Mouse (Mus musculus) heart, postnatal 25 days (tissue): ENCODE results near the gene Gm26965. TPM values are rescaled to one million over a fixed set of nuclear protein-coding genes. Genes with fewer than 3 reads are reported as not detected.

ENCODE experiments used
- total RNA-seq, 2 experiments: library from RNA; stranded (reverse); gene quantifications; 2 replicates each; pipeline ENCODE4 v1.2.3; 2021

The Gm26965 gene
- total RNA-seq, 2 experiments from 2014 or later: not detected

Other genes with a start within 250 kb of the Gm26965 start
- 1 to 10 TPM; 1.3 to 3.0 TPM for gene Zfp458, start 247.7 kb downstream of the Gm26965 start, total RNA-seq
- 1 to 10 TPM; 3.6 to 3.7 TPM for gene Zfp457, start 219.7 kb downstream of the Gm26965 start, total RNA-seq
- 1 to 10 TPM; 1.6 to 2.2 TPM for gene Zfp595, start 193.6 kb downstream of the Gm26965 start, total RNA-seq
- gene Gm28044, start 165.6 kb downstream of the Gm26965 start, total RNA-seq: 1 to 10 TPM; 2.3 to 2.5 TPM
- gene Zfp953, start 165.5 kb downstream of the Gm26965 start, total RNA-seq: 1 to 10 TPM; 1.2 to 1.5 TPM
- 1 to 10 TPM in 1 of 2 experiments, under 1 TPM in 1; 0.70 to 2.1 TPM for gene Gm28041, start 150.4 kb downstream of the Gm26965 start, total RNA-seq
- 1 to 10 TPM in 1 of 2 experiments, under 1 TPM in 1; 0.88 to 1.2 TPM for gene Zfp456, start 150.3 kb downstream of the Gm26965 start, total RNA-seq
- gene Zfp429, start 126.3 kb downstream of the Gm26965 start, total RNA-seq: 1 to 10 TPM; 1.6 to 1.9 TPM
- gene Zfp459, start 104.7 kb downstream of the Gm26965 start, total RNA-seq: under 1 TPM; 0.26 to 0.48 TPM
- gene Zfp874a, start 74.5 kb downstream of the Gm26965 start, total RNA-seq: 1 to 10 TPM; 7.1 to 7.8 TPM
- 10 to 100 TPM; 17.0 to 19.5 TPM for gene Zfp874b, start 41.9 kb downstream of the Gm26965 start, total RNA-seq
- gene Zfp58, start 25.6 kb downstream of the Gm26965 start, total RNA-seq: 1 to 10 TPM; 3.8 to 4.6 TPM
- gene Zfp87, start within 50 bp of the Gm26965 start, total RNA-seq: 10 to 100 TPM in 1 of 2 experiments, 1 to 10 TPM in 1; 5.9 to 11.1 TPM
- gene Zfp748, start 27.7 kb upstream of the Gm26965 start, total RNA-seq: 1 to 10 TPM; 3.5 to 3.9 TPM
- 1 to 10 TPM; 4.0 to 5.6 TPM for gene Zfp729b, start 83.6 kb upstream of the Gm26965 start, total RNA-seq
- 1 to 10 TPM in 1 of 2 experiments, not detected in 1; 1.1 TPM for gene Gm49345, start 111.6 kb upstream of the Gm26965 start, total RNA-seq
- 1 to 10 TPM; 2.9 to 3.7 TPM for gene Zfp729a, start 111.6 kb upstream of the Gm26965 start, total RNA-seq
- gene Zfp738, start 160.9 kb upstream of the Gm26965 start, total RNA-seq: 1 to 10 TPM; 4.0 to 5.7 TPM
- gene Zfp65, start 203.0 kb upstream of the Gm26965 start, total RNA-seq: 1 to 10 TPM; 6.5 to 7.1 TPM
- 1 to 10 TPM; 1.8 to 2.4 TPM for gene Zfp85, start 229.1 kb upstream of the Gm26965 start, total RNA-seq